Mouse (Mus musculus) layer of hippocampus, postnatal 10 days (tissue): ENCODE results near the gene Npb. TPM values are rescaled to one million over a fixed set of nuclear protein-coding genes. Genes with fewer than 3 reads are reported as not detected.

Source experiments
- DNase-seq, 2 experiments: peaks; one replicate each; pipeline ENCODE4 v3.0.0; 2021; ENCODE audit warnings: low spot score in 2 of 2
- total RNA-seq, 2 experiments: library from RNA; stranded (reverse); gene quantifications; 2 replicates each; pipeline ENCODE4 v1.2.3; 2021

Npb gene
- total RNA-seq, 2 experiments from 2014 or later: 2.2 to 2.4 TPM

GRCm38 (mm10) chr11:120613976-120614375 is 5.7 kb downstream of the Npb start:
- no peak for DNase-seq

GRCm38 (mm10) chr11:120615167-120615566 is 6.9 kb downstream of the Npb start:
- DNase-seq: no peak

GRCm38 (mm10) chr11:120615606-120616203 is 7.4 kb downstream of the Npb start:
- peak in 1 of 2 experiments; percentile 12 for DNase-seq

GRCm38 (mm10) chr11:120616617-120617294 is 8.5 kb downstream of the Npb start:
- DNase-seq: peak in 1 of 2 experiments; percentile 11

- peak; percentile 88 to 92 for DNase-seq
Observed at GRCm38 (mm10) chr11:120617519-120618112, 9.3 kb downstream of the Npb start, which contains the start of gene Pcyt2. Pcyt2 (minus strand) TSS chr11:120617936.

- peak in 1 of 2 experiments; percentile 13 for DNase-seq
Observed at GRCm38 (mm10) chr11:120618619-120619535, 10.6 kb downstream of the Npb start.

- DNase-seq: no peak
Observed at GRCm38 (mm10) chr11:120620195-120620594, 11.9 kb downstream of the Npb start.

GRCm38 (mm10) chr11:120622805-120623204 is 14.5 kb downstream of the Npb start:
- no peak for DNase-seq

GRCm38 (mm10) chr11:120623961-120624679 is 15.8 kb downstream of the Npb start:
- DNase-seq: peak; percentile 67 to 76

GRCm38 (mm10) chr11:120624680-120625111 is 16.4 kb downstream of the Npb start:
- peak; percentile 76 to 84 for DNase-seq

- no peak for DNase-seq
Observed at GRCm38 (mm10) chr11:120625152-120625775, 17.0 kb downstream of the Npb start, which contains the start of gene Sirt7. Sirt7 (minus strand) TSS chr11:120625240.

- peak in 1 of 2 experiments; percentile 13 for DNase-seq
Observed at GRCm38 (mm10) chr11:120626785-120627467, 18.6 kb downstream of the Npb start.

- DNase-seq: peak in 1 of 2 experiments; percentile 10
Observed at GRCm38 (mm10) chr11:120627468-120628300, 19.4 kb downstream of the Npb start.

- peak in 1 of 2 experiments; percentile 8 for DNase-seq
Observed at GRCm38 (mm10) chr11:120628601-120629340, 20.5 kb downstream of the Npb start.

GRCm38 (mm10) chr11:120629341-120629730 is 21.1 kb downstream of the Npb start:
- no peak for DNase-seq

GRCm38 (mm10) chr11:120629911-120630310 is 21.6 kb downstream of the Npb start:
- peak in 1 of 2 experiments; percentile 34 for DNase-seq

GRCm38 (mm10) chr11:120630401-120630871 is 22.2 kb downstream of the Npb start:
- DNase-seq: no peak
